Mouse (Mus musculus): ENCODE measurements around the gene Hrh2. TPM values are rescaled to one million over a fixed set of nuclear protein-coding genes. Genes with fewer than 3 reads are reported as not detected.

The Hrh2 gene
- polyA plus RNA-seq, 1 experiment from 2014 or later = 0.06 TPM

DNA sequence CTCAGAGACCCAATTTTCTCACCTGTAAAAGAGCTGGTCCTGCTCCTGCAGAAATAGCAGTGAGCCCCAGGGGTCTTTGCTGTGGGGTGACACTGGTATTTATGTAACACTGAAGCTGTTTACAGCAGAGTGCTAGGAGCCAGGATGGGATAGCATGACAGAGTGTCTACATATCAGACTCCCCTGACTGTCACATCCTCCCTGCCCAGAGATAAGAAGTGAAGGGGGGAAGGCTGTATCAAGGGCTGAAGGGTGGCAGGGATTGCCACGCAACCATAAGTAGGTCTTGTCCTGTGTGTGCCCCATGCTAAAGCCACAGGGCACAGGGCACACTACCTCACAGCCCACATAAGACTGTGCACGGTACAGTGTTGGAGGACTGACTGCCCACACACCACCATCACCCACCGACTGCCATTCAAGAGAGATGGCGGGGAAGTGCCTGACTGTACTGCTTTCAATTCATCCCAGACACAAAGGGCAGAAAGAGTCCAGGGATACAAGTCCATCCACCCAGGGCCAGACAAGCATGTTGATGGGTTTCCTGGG is 29.8 kb downstream of the Hrh2 start:
- Histone ChIP-seq H3K4me2 (no peak overlapping the region), H3K36me3 (replicated peaks) (no peaks in the 10 kb centered on the region), H3K27me3 (no peaks in the 10 kb centered on the region), H3K4me3 (replicated peaks) (no peak overlapping the region), H3K27ac (replicated peaks) (no peak overlapping the region), H3K9me3 (replicated peaks) (no peaks in the 10 kb centered on the region), H3K4me1 (replicated peaks) (no peaks in the 10 kb centered on the region), H3K9ac (no peak overlapping the region)
- ATAC-seq (ENCODE audit: insufficient read depth) = no peak
- 29% methylated on average over 4 of the region's 4 CpGs for WGBS (ENCODE audit: insufficient replicate concordance)

DNA sequence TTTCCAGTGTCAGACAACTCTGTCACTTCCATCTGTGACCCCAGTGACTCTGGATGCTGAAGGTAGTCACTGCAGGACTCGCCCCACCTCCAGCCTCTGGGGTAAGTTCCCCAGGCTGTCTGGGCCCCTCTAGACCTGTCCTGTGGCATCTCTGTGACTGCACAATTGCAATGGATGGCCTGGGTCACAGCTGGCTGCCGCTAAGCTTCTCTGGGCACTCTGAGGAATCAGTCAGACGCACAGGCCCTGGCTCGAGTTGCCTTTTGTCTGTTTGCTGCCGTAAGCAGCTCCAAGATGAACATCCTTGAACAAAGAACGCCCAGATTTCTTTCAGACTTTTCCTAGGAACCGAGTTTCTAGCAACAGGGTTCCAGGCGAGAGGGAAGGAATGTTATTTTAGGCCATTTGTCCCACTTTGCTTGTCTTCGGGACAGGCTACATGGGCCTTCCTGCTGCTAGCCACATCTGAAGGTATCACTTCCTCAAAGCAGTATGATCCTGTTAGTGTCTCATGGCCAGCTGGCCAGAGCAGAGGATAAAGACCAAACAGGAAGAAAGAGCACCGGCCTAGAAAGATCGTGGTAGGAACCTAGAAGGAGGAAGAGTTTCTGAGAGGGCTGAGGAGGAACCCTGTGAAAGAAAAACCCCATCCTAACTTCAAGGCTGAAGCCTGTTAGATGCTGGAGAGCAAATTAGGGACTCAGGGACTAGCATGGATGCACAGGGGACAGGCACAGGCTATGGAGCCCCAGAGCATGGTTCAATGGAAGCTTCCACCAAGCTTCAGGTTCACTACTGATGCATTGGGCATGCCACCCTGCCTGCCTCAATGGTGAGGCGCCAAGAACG is 31.2 kb downstream of the Hrh2 start:
- Histone ChIP-seq H3K9ac (no peak overlapping the region), H3K27me3 (no peaks in the 10 kb centered on the region; the same call in 1 of the 2 replicates), H3K27ac (replicated peaks) (no peak overlapping the region), H3K36me3 (replicated peaks) (no peaks in the 10 kb centered on the region), H3K4me1 (replicated peaks) (no peaks in the 10 kb centered on the region), H3K4me2 (no peak overlapping the region), H3K4me3 (replicated peaks) (no peak overlapping the region), H3K9me3 (replicated peaks) (no peaks in the 10 kb centered on the region)
- no peak for ATAC-seq (ENCODE audit: insufficient read depth)
- 33% methylated on average over 13 of the region's 13 CpGs for WGBS (ENCODE audit: insufficient replicate concordance)

DNA sequence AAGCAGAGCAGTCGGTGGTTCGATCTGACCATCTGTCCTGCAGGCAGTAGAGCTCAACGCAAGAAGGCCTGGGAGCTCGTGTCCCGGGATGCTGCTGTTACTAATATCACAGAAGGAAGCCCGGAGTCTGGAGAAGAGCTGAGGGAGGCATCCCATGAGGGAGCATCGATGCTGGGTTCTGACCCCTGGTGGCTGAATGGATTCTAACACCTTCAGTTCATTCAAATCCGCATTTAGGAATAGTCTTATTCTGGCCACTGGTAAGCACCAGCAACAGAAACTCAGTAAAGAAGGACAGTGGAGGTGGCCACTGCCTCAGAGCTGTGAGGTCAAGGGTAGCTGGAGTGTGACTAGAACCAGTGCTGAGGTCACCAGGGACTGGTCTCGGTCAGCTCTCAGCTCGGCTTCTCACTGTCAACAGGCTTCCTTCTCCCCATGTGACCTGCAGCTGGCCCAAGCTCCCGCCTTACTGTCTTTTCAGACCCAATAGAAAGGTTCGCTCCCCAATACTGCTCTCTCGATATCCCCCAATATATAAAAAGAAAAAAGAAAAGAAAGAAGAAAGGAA is 36.1 kb downstream of the Hrh2 start:
- Histone ChIP-seq H3K9ac (no peak overlapping the region), H3K9me3 (replicated peaks) (no peaks in the 10 kb centered on the region), H3K4me1 (replicated peaks) (no peaks in the 10 kb centered on the region), H3K27ac (replicated peaks) (no peak overlapping the region), H3K4me2 (no peak overlapping the region), H3K4me3 (replicated peaks) (no peak overlapping the region), H3K27me3 (no peaks in the 10 kb centered on the region; the same call in 1 of the 2 replicates), H3K36me3 (replicated peaks) (no peaks in the 10 kb centered on the region)
- no peak for ATAC-seq (ENCODE audit: insufficient read depth)
- 21% methylated on average over 13 of the region's 13 CpGs for WGBS (ENCODE audit: insufficient replicate concordance)

DNA sequence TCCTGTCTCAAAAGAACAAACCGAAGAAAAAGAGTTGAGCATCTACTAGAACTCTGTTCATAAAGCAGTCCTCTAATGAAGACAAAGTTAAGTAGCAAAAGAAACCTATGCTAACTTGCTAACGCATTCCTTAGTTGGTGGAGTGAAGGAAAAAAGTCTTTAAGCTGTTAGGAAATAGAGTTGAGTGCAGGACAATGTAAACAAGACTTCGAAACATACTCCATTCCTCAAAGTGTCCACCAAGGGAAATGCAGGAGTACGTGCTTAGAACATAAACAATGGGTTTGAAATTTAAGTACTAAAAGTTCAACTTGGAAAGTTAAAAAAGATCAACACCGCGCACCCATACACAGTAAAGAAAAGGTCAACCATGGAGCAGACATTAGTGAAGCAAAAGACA is 38.2 kb downstream of the Hrh2 start:
- no peak for ATAC-seq (ENCODE audit: insufficient read depth)
- H3K4me3 ChIP-seq (replicated peaks) = no peak overlapping the region
- H3K4me1 ChIP-seq (replicated peaks) = no peaks in the 10 kb centered on the region
- 59% methylated on average over 6 of the region's 6 CpGs for WGBS (ENCODE audit: insufficient replicate concordance)
- H3K36me3 ChIP-seq (replicated peaks) = no peaks in the 10 kb centered on the region
- H3K27ac ChIP-seq (replicated peaks) = no peak overlapping the region
- H3K27me3 ChIP-seq = no peaks in the 10 kb centered on the region; the same call in 1 of the 2 replicates
- no peak overlapping the region for H3K4me2 ChIP-seq
- no peak overlapping the region for H3K9ac ChIP-seq
- no peaks in the 10 kb centered on the region for H3K9me3 ChIP-seq (replicated peaks)

DNA sequence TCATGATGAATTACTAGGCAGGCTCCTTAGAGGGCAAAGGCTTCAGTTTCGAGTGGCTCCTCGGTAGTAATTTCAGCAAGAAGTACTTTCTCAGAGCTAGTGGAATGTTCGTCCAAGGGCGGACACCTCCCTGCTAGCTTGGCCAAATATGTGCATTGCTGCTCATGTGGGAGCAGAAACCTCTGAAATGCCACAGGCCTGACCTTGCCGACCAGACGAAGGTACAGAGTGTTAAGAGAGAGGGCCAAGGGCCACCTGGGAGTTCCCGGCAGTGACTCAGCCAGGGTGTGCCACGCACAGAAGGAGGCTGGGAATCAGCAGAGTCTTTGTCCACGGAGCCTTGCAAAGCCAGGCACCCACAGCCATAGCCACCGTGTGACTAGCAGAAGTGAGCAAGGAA is 39.9 kb downstream of the Hrh2 start:
- no peak for ATAC-seq (ENCODE audit: insufficient read depth)
- 60% methylated on average over 10 of the region's 10 CpGs for WGBS (ENCODE audit: insufficient replicate concordance)

DNA sequence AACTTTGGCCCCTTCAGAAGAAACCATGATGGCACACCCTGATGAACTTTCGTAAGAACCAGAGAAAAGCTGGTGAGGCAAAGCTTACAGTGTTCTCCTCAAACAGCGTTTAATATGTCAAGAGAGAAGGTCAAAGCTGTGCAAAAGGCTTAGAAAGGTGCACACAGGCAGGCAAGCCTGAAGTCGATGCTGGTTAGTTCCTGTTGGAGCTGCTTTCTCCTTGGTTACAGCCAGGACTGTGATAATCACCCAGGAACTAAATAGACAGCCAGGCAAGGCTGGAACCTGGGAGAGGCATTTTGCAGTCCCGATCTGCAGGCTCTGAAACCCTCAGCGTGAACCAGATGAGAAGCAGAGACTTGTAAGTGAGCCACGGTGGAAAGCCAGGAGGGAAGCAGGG is 45.6 kb downstream of the Hrh2 start:
- H3K27me3 ChIP-seq = peaks cover 11% of the 10 kb centered on the region; the same call in 1 of the 2 replicates
- no peak overlapping the region for H3K4me2 ChIP-seq
- no peak for ATAC-seq (ENCODE audit: insufficient read depth)
- H3K9ac ChIP-seq = no peak overlapping the region
- H3K9me3 ChIP-seq (replicated peaks) = no peaks in the 10 kb centered on the region
- H3K36me3 ChIP-seq (replicated peaks) = no peaks in the 10 kb centered on the region
- no peak overlapping the region for H3K4me3 ChIP-seq (replicated peaks)
- no peaks in the 10 kb centered on the region for H3K4me1 ChIP-seq (replicated peaks)
- H3K27ac ChIP-seq (replicated peaks) = no peak overlapping the region
- WGBS (ENCODE audit: insufficient replicate concordance) = 40% methylated on average over 6 of the region's 6 CpGs

More for the DNA sequence above, 39.9 kb downstream of the Hrh2 start:
- Histone ChIP-seq H3K4me2 (no peak overlapping the region), H3K36me3 (replicated peaks) (no peaks in the 10 kb centered on the region), H3K4me3 (replicated peaks) (no peak overlapping the region), H3K27me3 (no peaks in the 10 kb centered on the region; the same call in 1 of the 2 replicates), H3K9ac (no peak overlapping the region), H3K9me3 (replicated peaks) (no peaks in the 10 kb centered on the region), H3K27ac (replicated peaks) (no peak overlapping the region), H3K4me1 (replicated peaks) (no peaks in the 10 kb centered on the region)

DNA sequence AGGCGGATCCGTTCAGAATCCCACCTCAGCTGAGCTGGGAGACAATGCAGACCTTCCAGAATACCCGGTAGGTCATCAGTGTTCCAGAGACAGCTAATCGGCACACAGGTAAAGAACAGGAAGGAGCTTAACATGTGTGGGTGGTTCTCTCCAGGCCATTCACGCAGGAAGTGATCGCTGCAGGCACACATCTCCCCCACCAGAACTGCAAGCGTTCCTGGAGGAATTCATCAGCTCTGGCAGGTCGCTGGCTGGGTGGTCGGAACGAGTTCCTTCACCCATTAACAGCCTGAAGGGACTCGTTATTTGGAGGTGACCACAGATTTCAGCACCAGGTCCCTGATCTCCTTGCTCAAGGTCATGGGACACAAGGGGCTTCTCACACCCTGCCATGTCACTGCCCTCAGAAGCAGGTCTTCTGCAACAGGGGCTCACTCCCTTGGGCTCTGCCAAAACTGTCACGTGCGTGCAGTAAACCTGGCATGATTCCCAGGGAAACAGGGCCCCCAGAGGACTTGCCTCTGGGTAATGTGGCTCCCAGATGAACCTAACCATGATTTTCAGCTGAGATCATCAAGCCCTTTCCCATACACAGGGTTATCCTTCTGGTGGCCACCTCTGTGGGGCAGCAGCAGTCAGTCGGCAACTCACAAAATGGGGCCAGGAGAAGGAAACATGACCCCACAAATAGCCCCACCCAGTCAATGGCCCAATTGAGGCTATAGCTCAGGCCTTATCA is 46.8 kb downstream of the Hrh2 start:
- no peak overlapping the region for H3K4me3 ChIP-seq (replicated peaks)
- H3K27me3 ChIP-seq = peaks cover 11% of the 10 kb centered on the region; the same call in 1 of the 2 replicates
- no peak overlapping the region for H3K4me2 ChIP-seq
- no peaks in the 10 kb centered on the region for H3K36me3 ChIP-seq (replicated peaks)
- no peaks in the 10 kb centered on the region for H3K9me3 ChIP-seq (replicated peaks)
- no peak overlapping the region for H3K9ac ChIP-seq
- no peaks in the 10 kb centered on the region for H3K4me1 ChIP-seq (replicated peaks)
- no peak overlapping the region for H3K27ac ChIP-seq (replicated peaks)
- WGBS (ENCODE audit: insufficient replicate concordance) = 45% methylated on average over 14 of the region's 14 CpGs
- no peak for ATAC-seq (ENCODE audit: insufficient read depth)

DNA sequence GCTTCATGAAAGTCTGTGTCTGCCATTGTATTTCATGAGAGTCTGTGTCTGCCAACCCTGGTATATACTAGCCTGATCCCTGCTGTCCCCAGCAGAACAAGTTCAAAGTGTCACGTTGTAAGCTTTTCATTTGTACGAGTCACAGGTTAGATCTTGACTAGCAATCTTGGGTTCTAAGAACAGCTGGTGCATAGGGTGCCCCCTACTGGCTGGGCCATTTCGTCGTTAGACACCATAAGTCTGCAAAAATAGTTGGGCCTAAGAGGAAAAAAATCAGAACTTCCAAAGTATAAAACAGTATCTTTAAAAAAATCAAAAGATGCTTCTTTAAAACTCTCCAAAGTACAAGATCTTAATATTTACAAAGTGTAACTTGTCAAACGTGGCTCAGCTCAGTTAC is 50.5 kb downstream of the Hrh2 start:
- Histone ChIP-seq H3K4me1 (replicated peaks) (no peaks in the 10 kb centered on the region), H3K36me3 (replicated peaks) (no peaks in the 10 kb centered on the region), H3K9me3 (replicated peaks) (no peaks in the 10 kb centered on the region), H3K27me3 (peaks cover 11% of the 10 kb centered on the region; the same call in 1 of the 2 replicates), H3K4me3 (replicated peaks) (no peak overlapping the region), H3K4me2 (no peak overlapping the region), H3K27ac (replicated peaks) (no peak overlapping the region), H3K9ac (no peak overlapping the region)
- ATAC-seq (ENCODE audit: insufficient read depth) = no peak
- 33% methylated on average over 5 of the region's 5 CpGs for WGBS (ENCODE audit: insufficient replicate concordance)

DNA sequence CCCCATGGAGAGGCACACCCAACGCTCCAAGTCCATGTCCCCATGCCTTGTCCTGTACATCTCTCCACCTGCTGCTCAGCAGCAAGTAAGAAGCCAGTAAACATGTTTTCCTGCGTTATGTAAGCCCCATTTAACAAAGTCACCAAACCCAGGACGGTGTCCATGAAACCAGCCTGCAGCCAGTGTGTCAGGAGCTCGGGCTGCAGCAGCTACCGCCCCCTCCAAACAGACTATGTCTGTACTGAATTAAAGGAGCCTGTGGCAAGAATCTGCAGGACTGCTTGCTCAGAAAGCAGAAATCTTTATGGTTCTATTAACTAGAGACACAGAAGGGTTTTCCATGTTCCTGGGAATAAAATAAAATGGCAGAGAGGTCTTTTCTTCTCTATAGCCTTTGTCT is 53.3 kb downstream of the Hrh2 start:
- H3K36me3 ChIP-seq (replicated peaks) = no peaks in the 10 kb centered on the region
- ATAC-seq (ENCODE audit: insufficient read depth) = no peak
- no peak overlapping the region for H3K27ac ChIP-seq (replicated peaks)
- no peak overlapping the region for H3K9ac ChIP-seq
- no peaks in the 10 kb centered on the region for H3K27me3 ChIP-seq
- H3K9me3 ChIP-seq (replicated peaks) = no peaks in the 10 kb centered on the region
- no peak overlapping the region for H3K4me3 ChIP-seq (replicated peaks)
- 58% methylated on average over 5 of the region's 5 CpGs for WGBS (ENCODE audit: insufficient replicate concordance)
- no peak overlapping the region for H3K4me2 ChIP-seq
- H3K4me1 ChIP-seq (replicated peaks) = no peaks in the 10 kb centered on the region

DNA sequence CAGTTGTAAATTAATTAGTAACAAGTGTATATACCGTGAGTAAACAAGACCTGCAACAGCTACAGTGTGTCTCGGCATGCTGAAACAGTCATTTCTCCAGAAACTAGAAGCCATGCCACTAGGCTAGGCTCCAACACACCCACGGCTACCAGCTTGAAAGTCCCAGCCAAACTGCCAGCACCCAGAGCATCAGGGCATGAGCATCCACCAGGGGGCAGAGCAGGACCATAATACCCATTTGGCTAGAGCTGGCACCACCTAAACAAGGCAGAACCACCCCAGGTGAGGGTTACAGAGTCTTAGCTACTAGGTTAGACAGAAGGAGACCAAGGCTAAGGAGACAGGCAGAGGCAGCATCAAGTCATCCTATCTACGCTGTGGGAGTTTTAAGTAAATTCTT is 55.6 kb downstream of the Hrh2 start:
- H3K9me3 ChIP-seq (replicated peaks) = no peaks in the 10 kb centered on the region
- no peaks in the 10 kb centered on the region for H3K27me3 ChIP-seq
- no peaks in the 10 kb centered on the region for H3K4me1 ChIP-seq (replicated peaks)
- H3K27ac ChIP-seq (replicated peaks) = no peak overlapping the region
- ATAC-seq (ENCODE audit: insufficient read depth) = no peak
- H3K4me3 ChIP-seq (replicated peaks) = no peak overlapping the region
- H3K9ac ChIP-seq = no peak overlapping the region
- 21% methylated on average over 4 of the region's 4 CpGs for WGBS (ENCODE audit: insufficient replicate concordance)
- H3K4me2 ChIP-seq = no peak overlapping the region
- no peaks in the 10 kb centered on the region for H3K36me3 ChIP-seq (replicated peaks)

DNA sequence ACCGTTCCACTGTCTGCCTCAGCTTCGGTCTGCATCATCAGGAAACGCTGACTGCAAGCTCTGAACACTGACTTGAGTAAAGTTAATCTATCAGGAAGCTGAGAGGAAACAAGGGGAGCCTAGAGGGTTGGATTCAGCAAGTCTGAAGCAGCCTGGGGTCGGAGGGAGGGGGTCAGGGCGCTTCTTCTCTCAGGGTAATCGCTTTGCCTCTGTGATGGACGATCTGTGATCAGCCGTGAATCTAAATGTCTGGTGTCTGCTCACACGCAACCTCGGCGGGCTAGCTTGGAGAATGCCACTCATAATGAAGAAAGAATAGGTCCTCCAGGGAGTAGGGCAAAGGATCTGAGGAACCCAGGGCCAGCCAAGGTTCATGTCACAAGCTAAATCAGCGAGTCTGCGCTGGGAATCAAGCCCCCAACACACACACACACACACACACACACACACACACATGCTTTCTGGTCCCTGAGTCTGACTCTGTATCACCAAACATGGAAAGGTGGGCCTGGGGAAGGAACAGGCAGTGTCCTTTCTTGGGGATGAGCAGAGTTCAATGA is 56.6 kb downstream of the Hrh2 start:
- no peak for ATAC-seq (ENCODE audit: insufficient read depth)
- H3K4me2 ChIP-seq = no peak overlapping the region
- 54% methylated on average over 13 of the region's 13 CpGs for WGBS (ENCODE audit: insufficient replicate concordance)
- H3K4me3 ChIP-seq (replicated peaks) = no peak overlapping the region
- no peaks in the 10 kb centered on the region for H3K4me1 ChIP-seq (replicated peaks)
- no peak overlapping the region for H3K9ac ChIP-seq
- H3K27ac ChIP-seq (replicated peaks) = no peak overlapping the region
- no peaks in the 10 kb centered on the region for H3K9me3 ChIP-seq (replicated peaks)
- H3K27me3 ChIP-seq = no peaks in the 10 kb centered on the region
- no peaks in the 10 kb centered on the region for H3K36me3 ChIP-seq (replicated peaks)
